Mouse (Mus musculus): ENCODE data around the gene Cdc42bpg. TPM values are rescaled to one million over a fixed set of nuclear protein-coding genes. Genes with fewer than 3 reads are reported as not detected.

Gene Cdc42bpg
- polyA plus RNA-seq, 1 experiment, result 133 TPM

DNA sequence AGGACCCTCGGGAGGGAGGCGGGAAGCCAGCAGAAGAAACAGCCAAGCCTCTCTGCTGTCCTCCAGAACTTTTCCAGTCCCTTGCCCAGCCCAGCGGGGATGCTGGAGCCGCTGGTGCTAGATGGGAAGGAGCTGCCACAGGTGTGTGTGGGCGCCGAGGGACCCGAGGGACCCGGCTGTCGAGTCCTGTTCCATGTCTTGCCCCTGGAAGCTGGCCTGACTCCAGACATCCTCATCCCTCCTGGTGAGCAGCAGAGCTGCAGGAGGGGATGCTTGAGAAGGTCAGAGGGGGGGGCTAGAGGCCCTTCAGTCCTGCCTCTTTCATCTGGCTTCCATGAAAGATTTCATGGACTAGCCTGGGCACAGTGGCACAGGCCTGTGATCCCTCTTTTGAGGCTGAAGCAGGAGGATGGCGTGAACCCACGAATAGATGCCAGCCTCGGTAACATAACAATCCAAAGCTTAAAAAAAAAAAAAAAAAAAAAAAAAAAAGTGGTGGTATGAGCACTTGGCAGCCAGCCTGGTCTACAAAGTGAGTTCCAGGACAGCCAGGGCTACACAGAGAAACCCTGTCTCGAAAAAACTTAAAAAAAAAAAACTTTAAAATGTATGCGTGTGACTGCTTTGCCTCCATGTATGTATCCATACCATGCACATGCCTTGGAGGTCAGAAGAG, 45.3 kb downstream of the Cdc42bpg start:
- DNase-seq, result no peak
- peaks cover 3% of the 10 kb centered on the region; the same call in 1 of the 2 replicates for H3K4me1 ChIP-seq (ENCODE audit: control insufficient read depth, insufficient read depth, low read length)
- no peak overlapping the region for H3K4me3 ChIP-seq (replicated peaks; ENCODE audit: extremely low read depth, low read depth, low read length)
- 55% methylated on average over 14 of the region's 14 CpGs for WGBS
- no peak for TF ChIP-seq POLR2A (IDR thresholded peaks at IDR 0.05; ENCODE audit: borderline replicate concordance, extremely low read depth, low read depth, low read length)
- no peak for TF ChIP-seq CTCF (IDR thresholded peaks at IDR 0.05; ENCODE audit: insufficient read depth, low read length)

DNA sequence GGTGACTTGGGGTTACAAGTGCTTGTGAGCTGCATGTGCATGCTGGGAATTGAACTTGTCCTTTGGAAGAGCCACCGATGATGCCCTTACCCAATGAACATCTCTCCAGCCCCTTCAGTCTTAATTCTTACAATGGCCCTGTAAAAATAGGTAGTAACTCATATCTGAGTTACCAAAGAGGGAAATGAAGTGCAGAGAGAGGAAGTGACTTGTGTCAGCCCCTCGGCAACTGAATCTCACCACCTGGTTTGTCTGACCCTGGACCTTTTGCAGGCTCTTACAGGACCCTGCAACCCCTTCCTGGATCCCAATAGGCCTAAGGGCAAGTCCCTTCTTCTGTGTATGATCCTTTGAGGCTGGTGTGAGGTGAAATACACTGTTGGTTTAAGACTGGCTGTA, 45.9 kb downstream of the Cdc42bpg start:
- no peak for TF ChIP-seq CTCF (IDR thresholded peaks at IDR 0.05; ENCODE audit: insufficient read depth, low read length)
- no peak for TF ChIP-seq POLR2A (IDR thresholded peaks at IDR 0.05; ENCODE audit: borderline replicate concordance, extremely low read depth, low read depth, low read length)
- Histone ChIP-seq H3K4me1 (ENCODE audit: control insufficient read depth, insufficient read depth, low read length) (peaks cover 3% of the 10 kb centered on the region; the same call in 1 of the 2 replicates), H3K4me3 (replicated peaks; ENCODE audit: extremely low read depth, low read depth, low read length) (no peak overlapping the region)
- no peak for DNase-seq
- WGBS, result 73% methylated on average over 2 of the region's 2 CpGs

- 80% methylated on average over 7 of the region's 7 CpGs for WGBS
- no peak for TF ChIP-seq POLR2A (IDR thresholded peaks at IDR 0.05; ENCODE audit: borderline replicate concordance, extremely low read depth, low read depth, low read length)
- no peak for TF ChIP-seq CTCF (IDR thresholded peaks at IDR 0.05; ENCODE audit: insufficient read depth, low read length)
- Histone ChIP-seq H3K4me3 (replicated peaks; ENCODE audit: extremely low read depth, low read depth, low read length) (no peak overlapping the region), H3K4me1 (ENCODE audit: control insufficient read depth, insufficient read depth, low read length) (peaks cover 2% of the 10 kb centered on the region; the same call in 1 of the 2 replicates)
- DNase-seq, result no peak
Observed at GRCm38 (mm10) chr19:6354030-6354429, 47.8 kb downstream of the Cdc42bpg start.

DNA sequence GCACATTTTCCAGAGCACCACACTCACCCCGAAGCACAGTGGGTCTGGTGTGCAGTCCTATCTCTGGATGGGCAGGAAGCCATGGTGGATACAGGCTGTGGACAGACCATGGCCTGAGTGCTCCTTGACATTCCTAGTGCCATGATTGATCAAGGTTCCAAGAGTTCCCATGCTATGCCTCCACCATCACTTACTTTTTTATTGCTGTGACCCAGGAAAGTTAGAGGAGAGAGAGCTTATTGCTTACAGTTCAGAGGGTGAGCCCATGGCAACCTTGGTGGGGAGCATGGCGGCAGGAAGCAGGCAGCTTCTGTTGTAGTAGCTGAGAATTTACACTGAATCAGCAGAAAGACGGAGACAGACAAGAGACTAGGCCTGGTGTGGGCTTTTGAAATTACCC, 55.0 kb downstream of the Cdc42bpg start:
- no peak overlapping the region for H3K4me3 ChIP-seq (replicated peaks; ENCODE audit: extremely low read depth, low read depth, low read length)
- DNase-seq, result no peak
- WGBS, result 93% methylated on average over 3 of the region's 3 CpGs
- no peak for TF ChIP-seq POLR2A (IDR thresholded peaks at IDR 0.05; ENCODE audit: borderline replicate concordance, extremely low read depth, low read depth, low read length)
- peaks cover 9% of the 10 kb centered on the region for H3K4me1 ChIP-seq (ENCODE audit: control insufficient read depth, insufficient read depth, low read length)

DNA sequence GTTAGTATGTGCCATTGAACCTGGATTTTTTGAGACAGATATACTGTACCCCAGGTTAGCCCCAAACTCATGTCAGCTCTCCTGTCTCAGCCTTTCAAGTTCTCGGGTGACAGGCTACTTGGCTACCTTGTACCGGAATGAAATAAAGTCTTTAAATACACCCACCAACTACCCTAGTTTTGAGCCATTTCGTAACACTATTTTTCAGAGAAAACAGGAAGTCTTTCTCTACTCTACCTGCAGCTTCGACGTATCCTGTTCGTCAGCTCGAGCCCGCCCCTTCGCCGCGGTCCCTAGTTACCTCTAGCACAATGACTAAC, 56.8 kb downstream of the Cdc42bpg start:
- WGBS, result 0% methylated on average over 11 of the region's 11 CpGs
- Histone ChIP-seq H3K4me1 (ENCODE audit: control insufficient read depth, insufficient read depth, low read length) (peaks cover 13% of the 10 kb centered on the region), H3K4me3 (replicated peaks; ENCODE audit: extremely low read depth, low read depth, low read length) (peak overlapping the region; percentile 16)
- TF ChIP-seq POLR2A (IDR thresholded peaks at IDR 0.05; ENCODE audit: borderline replicate concordance, extremely low read depth, low read depth, low read length) (no peak; the same call in 1 of the 2 replicates), CTCF (IDR thresholded peaks at IDR 0.05; ENCODE audit: insufficient read depth, low read length) (no peak)
- DNase-seq, result no peak

GRCm38 (mm10) chr19:6363411-6364240, 57.4 kb downstream of the Cdc42bpg start, which contains the start of gene Sf1:
Sf1 (plus strand) TSS chr19:6363690.
- TF ChIP-seq POLR2A (IDR thresholded peaks at IDR 0.05; ENCODE audit: borderline replicate concordance, extremely low read depth, low read depth, low read length), result peak; percentile 56; the same call in 1 of the 2 replicates
- TF ChIP-seq CTCF (IDR thresholded peaks at IDR 0.05; ENCODE audit: insufficient read depth, low read length), result no peak
- peak within 1 kb of the TSS; percentile 89 for H3K4me3 ChIP-seq (replicated peaks; ENCODE audit: extremely low read depth, low read depth, low read length)
- peaks cover 13% of the 10 kb centered on the region for H3K4me1 ChIP-seq (ENCODE audit: control insufficient read depth, insufficient read depth, low read length)
- DNase-seq, result peak; percentile 99
- WGBS, result under 1% methylated on average over 79 of the region's 85 CpGs

- DNase-seq, result peak; percentile 87
- TF ChIP-seq CTCF (IDR thresholded peaks at IDR 0.05; ENCODE audit: insufficient read depth, low read length) (no peak), POLR2A (IDR thresholded peaks at IDR 0.05; ENCODE audit: borderline replicate concordance, extremely low read depth, low read depth, low read length) (peak; percentile 60; the same call in 1 of the 2 replicates)
Observed at GRCm38 (mm10) chr19:6364317-6364725, 58.1 kb downstream of the Cdc42bpg start.

GRCm38 (mm10) chr19:6364842-6365241, 58.6 kb downstream of the Cdc42bpg start:
- Histone ChIP-seq H3K4me3 (replicated peaks; ENCODE audit: extremely low read depth, low read depth, low read length) (peak overlapping the region; percentile 89), H3K4me1 (ENCODE audit: control insufficient read depth, insufficient read depth, low read length) (peaks cover 13% of the 10 kb centered on the region)
- TF ChIP-seq CTCF (IDR thresholded peaks at IDR 0.05; ENCODE audit: insufficient read depth, low read length) (no peak), POLR2A (IDR thresholded peaks at IDR 0.05; ENCODE audit: borderline replicate concordance, extremely low read depth, low read depth, low read length) (no peak)
- 1% methylated on average over 2 of the region's 2 CpGs for WGBS
- DNase-seq, result no peak

More at GRCm38 (mm10) chr19:6364317-6364725, 58.1 kb downstream of the Cdc42bpg start:
- H3K4me3 ChIP-seq (replicated peaks; ENCODE audit: extremely low read depth, low read depth, low read length), result peak overlapping the region; percentile 89
- peaks cover 13% of the 10 kb centered on the region for H3K4me1 ChIP-seq (ENCODE audit: control insufficient read depth, insufficient read depth, low read length)
- under 1% methylated on average over 55 of the region's 55 CpGs for WGBS

GRCm38 (mm10) chr19:6370175-6370574, 63.9 kb downstream of the Cdc42bpg start:
- Histone ChIP-seq H3K4me3 (replicated peaks; ENCODE audit: extremely low read depth, low read depth, low read length) (no peak overlapping the region), H3K4me1 (ENCODE audit: control insufficient read depth, insufficient read depth, low read length) (peaks cover 18% of the 10 kb centered on the region)
- DNase-seq, result no peak
- WGBS, result 73% methylated on average over 2 of the region's 2 CpGs
- TF ChIP-seq POLR2A (IDR thresholded peaks at IDR 0.05; ENCODE audit: borderline replicate concordance, extremely low read depth, low read depth, low read length) (no peak), CTCF (IDR thresholded peaks at IDR 0.05; ENCODE audit: insufficient read depth, low read length) (no peak)
